Mouse (Mus musculus) hindbrain, embryonic 15.5 days (tissue): ENCODE measurements around the gene Gm14410. TPM values are rescaled to one million over a fixed set of nuclear protein-coding genes. Genes with fewer than 3 reads are reported as not detected.
"Not testable (repeated sequence)": the region's sequence is repeated elsewhere in the genome, so short reads cannot be mapped to it uniquely, and the experiment has no call there.

ENCODE experiments used
- ATAC-seq: fragments of 200-750 bp; cut with Nextera tagmentation; 2 replicates; pipeline ENCODE4 v1.8.0; 2017; ENCODE audit warnings: low read depth, moderate number of reproducible peaks, moderate TSS enrichment; ENCODE audit not compliant: low FRiP score
- H3K27ac ChIP-seq: fragments of 300-500 bp; sonication (generic); replicated peaks from 2 replicates; pipeline ENCODE4 v1.5.1; 2015; ENCODE audit warnings: mild to moderate bottlenecking, inconsistent platforms
- H3K27me3 ChIP-seq: fragments of 300-500 bp; sonication (generic); 2 replicates; pipeline ENCODE4 v1.6.1; 2015; ENCODE audit warnings: control low read depth, inconsistent platforms
- H3K36me3 ChIP-seq: fragments of 300-500 bp; sonication (generic); 2 replicates; pipeline ENCODE4 v1.6.1; 2015; ENCODE audit warnings: control low read depth, inconsistent platforms
- H3K4me1 ChIP-seq: fragments of 300-500 bp; sonication (generic); replicated peaks from 2 replicates; pipeline ENCODE4 v1.6.1; 2015; ENCODE audit warnings: control low read depth, inconsistent platforms
- H3K4me2 ChIP-seq: fragments of 300-500 bp; sonication (generic); 2 replicates; pipeline ENCODE4 v1.6.1; 2015; ENCODE audit warnings: moderate library complexity, mild to moderate bottlenecking, inconsistent platforms
- H3K4me3 ChIP-seq: fragments of 300-500 bp; sonication (generic); 2 replicates; pipeline ENCODE4 v1.5.1; 2015; ENCODE audit warnings: mild to moderate bottlenecking, inconsistent platforms
- H3K9ac ChIP-seq: fragments of 300-500 bp; sonication (generic); 2 replicates; pipeline ENCODE4 v1.6.1; 2015; ENCODE audit warnings: inconsistent platforms
- H3K9me3 ChIP-seq: fragments of 300-500 bp; sonication (generic); 2 replicates; pipeline ENCODE4 v1.6.1; 2016; ENCODE audit warnings: control low read depth, inconsistent platforms
- WGBS: fragments of 180-500 bp; shearing (Covaris S2); methylation state at CpG from one replicate; pipeline ENCODE4 v1.1.7; 2015; 5-methylcytosine and 5-hydroxymethylcytosine counted together
- polyA plus RNA-seq: library from polyadenylated mRNA; unstranded; fragments of >200 nt; fragmentation: Nextera tagmentation; extraction: Ambion mirVana; gene quantifications from 2 replicates; pipeline ENCODE4 v1.2.1, GENCODE M21; 2015

Gene Gm14410
- polyA plus RNA-seq = 32.9 and 36.4 TPM in 2 replicates

DNA sequence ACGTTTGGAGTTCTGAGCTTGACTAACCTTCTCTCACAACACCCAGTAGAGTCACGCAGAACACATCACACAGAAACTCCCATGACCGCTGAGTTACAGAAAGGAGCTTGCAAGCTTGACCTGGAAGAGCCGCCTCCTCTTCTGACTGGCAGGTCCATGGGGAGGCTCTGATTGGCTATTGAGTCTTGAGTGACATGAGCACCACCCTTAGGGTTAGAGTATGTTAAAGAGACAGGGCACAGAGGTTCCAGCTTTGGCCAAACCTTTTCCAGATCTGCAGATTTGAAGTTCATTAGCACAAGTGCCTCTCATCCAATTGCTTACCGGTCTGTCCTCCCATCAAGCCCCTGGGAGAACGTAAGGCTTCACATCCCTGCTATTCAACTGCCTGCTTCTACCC is at the start of gene Gm14410:
TSS of gene Gm14410 (minus strand) at position 81 of the 400 bp plus-strand sequence.
- H3K4me2 ChIP-seq = peak within 1 kb of the TSS; percentile 42
- H3K4me3 ChIP-seq = peak within 1 kb of the TSS; percentile 40
- WGBS = 0% methylated on average over 5 of the region's 6 CpGs
- not testable (repeated sequence) for H3K27ac ChIP-seq, H3K9me3 ChIP-seq, H3K27me3 ChIP-seq, H3K36me3 ChIP-seq, H3K4me1 ChIP-seq, ATAC-seq
- H3K9ac ChIP-seq = 0 out of 2 replicates have a peak within 1 kb of the TSS, but pooled peaks have one; percentile 29

- WGBS = 93% methylated on average over 2 of the region's 2 CpGs
- not testable (repeated sequence) for H3K4me2 ChIP-seq, H3K9ac ChIP-seq, H3K4me1 ChIP-seq, H3K4me3 ChIP-seq, H3K27me3 ChIP-seq, ATAC-seq, H3K9me3 ChIP-seq, H3K27ac ChIP-seq, H3K36me3 ChIP-seq
These were observed 41.2 kb upstream of the Gm14410 start for GRCm38 (mm10) chr2:177247449-177247848.

DNA sequence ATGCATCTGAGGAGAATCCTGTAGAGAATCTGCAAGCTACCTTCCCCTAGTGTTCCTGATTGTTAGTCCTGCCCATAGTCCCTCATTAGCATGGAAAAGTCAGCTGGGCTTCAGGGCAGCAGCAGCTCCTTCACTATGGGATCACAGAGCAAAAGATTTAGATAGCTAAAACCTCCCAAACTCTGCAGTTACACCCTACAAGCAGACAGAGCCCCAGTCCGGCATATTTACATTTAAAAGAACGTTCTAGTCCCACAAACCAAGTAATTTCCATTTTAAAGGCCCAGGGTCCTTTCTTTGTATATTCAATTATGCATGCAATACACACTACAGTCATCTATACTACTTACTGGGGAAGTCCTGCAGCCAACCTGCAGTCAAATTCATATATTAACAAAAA is 24.2 kb upstream of the Gm14410 start:
- not testable (repeated sequence) for H3K27ac ChIP-seq, H3K4me1 ChIP-seq, H3K9ac ChIP-seq, H3K4me3 ChIP-seq, H3K9me3 ChIP-seq, H3K4me2 ChIP-seq, ATAC-seq, H3K27me3 ChIP-seq, H3K36me3 ChIP-seq
- 30% methylated on average over 2 of the region's 2 CpGs for WGBS

DNA sequence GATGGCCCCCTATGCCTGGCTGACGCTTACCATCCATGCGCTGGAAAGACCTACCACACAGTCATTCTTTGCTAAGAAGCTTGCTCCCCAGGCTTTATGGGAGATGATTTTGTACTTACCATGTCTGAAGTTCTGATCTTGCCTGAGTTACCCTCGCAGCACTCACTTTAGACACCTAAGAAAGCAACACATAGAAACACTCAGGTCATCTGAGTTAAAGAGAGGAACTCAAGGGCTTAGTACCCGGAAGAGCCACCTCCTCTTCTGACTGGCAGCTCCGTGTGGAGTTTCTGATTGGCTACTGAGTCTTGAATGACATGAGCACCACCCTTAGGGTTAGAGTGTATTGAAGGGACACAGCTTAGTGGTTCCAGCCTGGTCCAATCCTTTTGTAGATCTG is 33.5 kb downstream of the Gm14410 start:
- not testable (repeated sequence) for H3K36me3 ChIP-seq, ATAC-seq
- 90% methylated on average over 5 of the region's 5 CpGs for WGBS

More for the DNA sequence above, 33.5 kb downstream of the Gm14410 start:
- not testable (repeated sequence) for H3K9me3 ChIP-seq, H3K9ac ChIP-seq, H3K27ac ChIP-seq, H3K4me1 ChIP-seq, H3K4me2 ChIP-seq, H3K4me3 ChIP-seq, H3K27me3 ChIP-seq

Other genes with a start within 250 kb of the Gm14410 start
- gene Gm14419, start 205.5 kb downstream of the Gm14410 start, polyA plus RNA-seq = 5.8 and 7.6 TPM in 2 replicates
- not detected in 2 replicates for gene Gm14401, start 132.1 kb downstream of the Gm14410 start, polyA plus RNA-seq
- gene Gm14409, start 60.6 kb upstream of the Gm14410 start, polyA plus RNA-seq = not detected in 2 replicates
- gene Gm14412, start 117.9 kb upstream of the Gm14410 start, polyA plus RNA-seq = 0.13 and 0.56 TPM in 2 replicates
- 6.0 and 10.6 TPM in 2 replicates for gene Gm14418, start 191.9 kb upstream of the Gm14410 start, polyA plus RNA-seq